Mouse (Mus musculus) kidney, adult 2 months (tissue): ENCODE measurements around the gene Satb2. TPM values are rescaled to one million over a fixed set of nuclear protein-coding genes. Genes with fewer than 3 reads are reported as not detected.

ENCODE experiments used
- DNase-seq: peaks from one replicate; pipeline ENCODE4 v3.0.0; 2021
- H3K27ac ChIP-seq: fragments of 200-500 bp; 2 replicates; pipeline ENCODE4 v1.5.1; 2012; ENCODE audit warnings: low read depth, low read length, control low read depth, inconsistent platforms; ENCODE audit not compliant: insufficient read depth
- H3K27me3 ChIP-seq: fragments of 200-500 bp; replicated peaks from 2 replicates; pipeline ENCODE4 v1.6.1; 2012; ENCODE audit warnings: mild to moderate bottlenecking, moderate library complexity, low read length, inconsistent platforms; ENCODE audit not compliant: control insufficient read depth, insufficient read depth
- H3K36me3 ChIP-seq: fragments of 200-500 bp; 2 replicates; pipeline ENCODE4 v1.6.1; 2012; ENCODE audit warnings: mild to moderate bottlenecking, moderate library complexity, low read length, inconsistent platforms; ENCODE audit not compliant: control insufficient read depth, insufficient read depth
- H3K4me1 ChIP-seq: fragments of 200-500 bp; 2 replicates; pipeline ENCODE4 v1.6.1; 2011; ENCODE audit warnings: low read length; ENCODE audit not compliant: control insufficient read depth, insufficient read depth
- H3K4me3 ChIP-seq: fragments of 200-500 bp; 2 replicates; pipeline ENCODE4 v1.5.1; 2011; ENCODE audit warnings: mild to moderate bottlenecking, low read depth, low read length, control low read depth; ENCODE audit not compliant: insufficient read depth
- CTCF ChIP-seq: fragments of 200-500 bp; conservative IDR thresholded peaks from 2 replicates; pipeline ENCODE4 v1.5.1; 2011; ENCODE audit warnings: low read depth, mild to moderate bottlenecking, control low read depth, low read length, moderate library complexity, mixed read lengths; ENCODE audit not compliant: insufficient read depth, insufficient read length
- POLR2A ChIP-seq: fragments of 200-500 bp; IDR thresholded peaks from one replicate; pipeline ENCODE4 v1.6.1; 2011; ENCODE audit warnings: low read depth, low read length, control low read depth
- WGBS: fragments of 180-500 bp; shearing (Covaris S2); methylation state at CpG from one replicate; pipeline ENCODE4 v1.1.7; 2018; 5-methylcytosine and 5-hydroxymethylcytosine counted together
- polyA plus RNA-seq: library from polyadenylated mRNA; depleted of rRNA; stranded (reverse); fragments of >200 nt; gene quantifications from 2 replicates; pipeline ENCODE4 v1.2.3, GENCODE M21; 2012

Gene Satb2
- polyA plus RNA-seq, 1 experiment = 4.7 TPM

GRCm38 (mm10) chr1:56933821-56934220 lies 44.6 kb downstream of the Satb2 start:
- no peak for TF ChIP-seq CTCF
- no peak for TF ChIP-seq POLR2A
- no peaks in the 10 kb centered on the region for H3K27me3 ChIP-seq
- H3K27ac ChIP-seq = no peak overlapping the region

GRCm38 (mm10) chr1:56930096-56930495 lies 48.4 kb downstream of the Satb2 start:
- TF ChIP-seq CTCF = no peak
- no peak for TF ChIP-seq POLR2A
- no peaks in the 10 kb centered on the region for H3K4me1 ChIP-seq
- H3K27ac ChIP-seq = no peak overlapping the region
- no peaks in the 10 kb centered on the region for H3K36me3 ChIP-seq
- no peak for DNase-seq
- 84% methylated on average over 4 of the region's 4 CpGs for WGBS
- no peaks in the 10 kb centered on the region for H3K27me3 ChIP-seq
- no peak overlapping the region for H3K4me3 ChIP-seq

More at GRCm38 (mm10) chr1:56933821-56934220, 44.6 kb downstream of the Satb2 start:
- Histone ChIP-seq H3K4me1 (no peaks in the 10 kb centered on the region), H3K4me3 (no peak overlapping the region), H3K36me3 (no peaks in the 10 kb centered on the region)
- 46% methylated on average over 9 of the region's 9 CpGs for WGBS
- no peak for DNase-seq

- Histone ChIP-seq H3K27me3 (no peaks in the 10 kb centered on the region), H3K4me1 (no peaks in the 10 kb centered on the region), H3K36me3 (no peaks in the 10 kb centered on the region), H3K4me3 (no peak overlapping the region), H3K27ac (no peak overlapping the region)
- WGBS = 80% methylated on average over 9 of the region's 9 CpGs
- DNase-seq = no peak
- no peak for TF ChIP-seq POLR2A
- no peak for TF ChIP-seq CTCF
These were observed 49.7 kb downstream of the Satb2 start for GRCm38 (mm10) chr1:56928731-56929130.

GRCm38 (mm10) chr1:56920472-56920871 lies 58.0 kb downstream of the Satb2 start:
- DNase-seq = no peak
- TF ChIP-seq POLR2A (no peak), CTCF (no peak)
- H3K4me1 ChIP-seq = no peaks in the 10 kb centered on the region

DNA sequence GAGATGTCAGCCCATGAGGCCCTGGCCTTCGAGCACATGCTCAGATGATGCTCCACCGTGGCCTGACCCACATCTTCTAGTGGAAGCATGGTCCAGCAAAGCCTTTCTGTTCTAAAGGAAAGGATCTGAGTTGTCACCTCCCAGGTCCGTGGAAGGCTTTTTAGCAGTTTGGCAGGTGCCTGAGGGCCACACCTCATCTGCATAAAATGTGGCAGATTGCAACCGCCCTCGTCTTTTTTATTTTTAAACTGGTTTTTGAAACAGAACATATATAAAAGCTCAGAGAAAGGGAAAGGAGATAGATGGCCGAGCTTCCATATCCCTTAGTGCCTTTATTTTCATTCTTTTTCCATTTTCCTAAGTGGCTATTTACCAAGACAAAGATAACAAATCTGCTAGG lies 64.2 kb downstream of the Satb2 start:
- no peak overlapping the region for H3K4me3 ChIP-seq
- 85% methylated on average over 6 of the region's 6 CpGs for WGBS
- no peak for TF ChIP-seq POLR2A
- TF ChIP-seq CTCF = no peak
- H3K4me1 ChIP-seq = no peaks in the 10 kb centered on the region
- no peaks in the 10 kb centered on the region for H3K36me3 ChIP-seq
- no peaks in the 10 kb centered on the region for H3K27me3 ChIP-seq
- no peak for DNase-seq
- no peak overlapping the region for H3K27ac ChIP-seq

More at GRCm38 (mm10) chr1:56920472-56920871, 58.0 kb downstream of the Satb2 start:
- WGBS = 82% methylated on average over 8 of the region's 8 CpGs
- no peak overlapping the region for H3K4me3 ChIP-seq
- H3K27ac ChIP-seq = no peak overlapping the region
- H3K36me3 ChIP-seq = no peaks in the 10 kb centered on the region
- H3K27me3 ChIP-seq = no peaks in the 10 kb centered on the region

DNA sequence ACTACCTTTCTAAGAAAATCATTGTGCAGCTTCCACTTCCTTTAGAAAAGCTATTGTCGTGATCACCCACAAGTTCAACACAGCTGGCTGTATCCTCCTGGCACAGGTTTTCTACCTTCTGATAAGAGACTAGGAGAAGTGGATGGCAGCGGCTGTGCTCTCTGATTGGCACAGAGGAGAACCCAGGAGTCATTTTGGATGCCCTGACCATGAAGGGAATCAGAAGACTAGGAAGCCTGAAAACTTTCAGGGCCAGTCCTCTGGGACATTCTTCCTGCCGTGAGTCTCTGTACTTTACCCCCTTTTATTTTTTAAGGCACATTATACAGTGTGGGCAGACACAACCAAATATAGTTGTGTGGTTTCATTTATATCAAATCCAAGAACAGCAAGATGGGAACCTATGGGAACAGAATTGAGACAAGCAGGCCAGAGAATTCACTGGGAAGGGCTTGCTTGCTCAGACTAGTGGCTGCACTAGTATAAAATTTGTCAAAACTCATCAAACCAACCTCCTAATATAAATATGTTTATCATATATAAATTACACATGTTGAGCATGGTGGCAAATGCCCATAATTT lies 77.7 kb downstream of the Satb2 start:
- TF ChIP-seq POLR2A (no peak), CTCF (no peak)
- Histone ChIP-seq H3K27me3 (no peaks in the 10 kb centered on the region), H3K36me3 (no peaks in the 10 kb centered on the region; the same call in 1 of the 2 replicates), H3K27ac (no peak overlapping the region), H3K4me3 (no peak overlapping the region), H3K4me1 (peaks cover 6% of the 10 kb centered on the region; the same call in 1 of the 2 replicates)
- no peak for DNase-seq
- WGBS = 62% methylated on average over 3 of the region's 3 CpGs

DNA sequence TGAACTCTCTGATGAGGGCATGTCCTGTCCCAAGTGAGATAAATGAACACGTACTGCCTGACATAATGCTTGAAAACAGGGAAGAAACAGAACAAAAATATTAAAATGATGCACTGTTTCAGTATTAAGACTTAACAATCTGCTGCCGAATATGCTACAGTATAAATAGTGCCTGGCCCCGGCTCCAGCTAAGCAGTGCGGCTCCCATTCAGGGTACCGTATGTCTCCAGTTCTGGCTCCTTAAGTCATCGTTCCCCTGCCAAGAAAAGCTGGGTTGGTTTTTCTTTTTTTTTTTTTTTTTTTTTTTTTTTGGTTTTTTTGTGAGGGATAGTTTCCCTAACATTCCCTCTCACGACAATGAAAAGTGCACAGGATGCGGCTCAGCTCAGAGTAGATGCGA lies 78.3 kb downstream of the Satb2 start:
- Histone ChIP-seq H3K36me3 (no peaks in the 10 kb centered on the region; the same call in 1 of the 2 replicates), H3K27ac (no peak overlapping the region), H3K4me1 (peaks cover 6% of the 10 kb centered on the region; the same call in 1 of the 2 replicates), H3K27me3 (no peaks in the 10 kb centered on the region), H3K4me3 (no peak overlapping the region)
- TF ChIP-seq CTCF (no peak), POLR2A (no peak)
- no peak for DNase-seq
- WGBS = 77% methylated on average over 9 of the region's 9 CpGs
